Mouse (Mus musculus): ENCODE measurements around the gene Igfbp2. TPM values are rescaled to one million over a fixed set of nuclear protein-coding genes. Genes with fewer than 3 reads are reported as not detected.

Igfbp2 gene
- polyA plus RNA-seq, 2 experiments, result 287 to 343 TPM

DNA sequence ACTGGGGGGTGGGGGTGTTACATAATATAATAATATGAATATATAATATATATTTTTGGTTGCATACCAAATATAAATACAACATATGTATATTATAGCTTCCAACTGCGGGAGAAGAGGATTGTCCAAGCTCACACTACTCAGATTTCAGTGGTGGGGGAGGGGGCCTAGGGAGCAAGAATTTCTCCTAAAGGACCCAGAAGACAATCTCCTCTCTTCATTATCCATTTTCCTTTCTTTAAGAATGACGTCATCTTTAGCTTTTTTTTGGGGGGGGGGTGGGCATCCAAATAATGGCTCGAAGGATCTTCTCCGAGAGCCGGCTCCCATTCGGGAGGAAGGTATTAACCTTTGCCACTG is 47.0 kb downstream of the Igfbp2 start:
- Histone ChIP-seq H3K4me3 (replicated peaks; ENCODE audit: low read length) (peak overlapping the region; percentile 65), H3K4me1 (ENCODE audit: control insufficient read depth, insufficient read depth, low read length) (peaks cover 35% of the 10 kb centered on the region), H3K9me3 (ENCODE audit: control insufficient read depth, low read length) (no peaks in the 10 kb centered on the region), H3K27ac (replicated peaks; ENCODE audit: low read depth, low read length) (no peak overlapping the region), H3K27me3 (ENCODE audit: control insufficient read depth, insufficient read depth, low read length) (no peaks in the 10 kb centered on the region), H3K36me3 (ENCODE audit: control insufficient read depth, insufficient read depth, low read length) (peaks cover 11% of the 10 kb centered on the region; the same call in 1 of the 2 replicates), H3K4me2 (replicated peaks; ENCODE audit: low read depth, low read length, severe bottlenecking) (peak overlapping the region; percentile 75), H3K9ac (ENCODE audit: low read depth, low read length, severe bottlenecking) (peak overlapping the region; percentile 48)
- TF ChIP-seq POLR2A (IDR thresholded peaks at IDR 0.05; ENCODE audit: borderline replicate concordance, extremely low read depth, insufficient read depth, insufficient read length), result no peak
- ATAC-seq (ENCODE audit: low FRiP score, low read depth), result no peak
- no peak for DNase-seq (ENCODE audit: low spot score)
- under 1% methylated on average over 6 of the region's 6 CpGs for WGBS

DNA sequence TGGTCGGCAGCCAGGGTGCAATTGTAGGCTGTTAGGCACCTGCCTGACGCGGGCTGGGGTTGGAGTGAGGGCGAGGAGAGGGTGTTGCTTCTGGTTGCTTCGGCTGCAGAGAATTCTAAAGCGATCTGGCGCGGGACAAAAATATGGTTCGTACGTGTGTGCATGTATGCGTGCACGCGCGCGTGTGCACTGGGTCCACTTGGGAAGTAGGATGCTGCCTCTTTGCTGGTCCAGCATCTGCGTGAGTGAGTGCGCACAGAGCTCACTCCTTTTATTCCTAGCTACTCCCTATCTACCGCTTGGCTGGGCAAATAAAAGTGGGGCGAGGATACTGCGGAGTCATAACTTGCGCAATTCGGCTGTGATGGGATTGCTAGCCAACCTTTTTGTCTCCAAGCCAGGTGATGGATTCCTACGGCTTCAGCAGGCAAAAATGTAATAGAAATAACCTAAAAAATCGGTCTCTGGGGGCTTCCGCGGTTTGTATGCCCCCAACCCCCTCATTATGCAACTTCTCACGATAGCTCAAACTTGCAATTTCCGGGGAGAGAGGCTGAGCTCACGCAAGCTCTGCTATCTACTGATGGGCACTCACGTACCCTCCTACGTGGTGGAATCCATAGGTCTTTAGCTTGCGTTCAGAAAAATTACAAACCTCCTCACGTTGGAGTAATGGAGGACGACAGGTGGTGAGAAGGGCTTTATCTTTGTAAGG is 47.6 kb downstream of the Igfbp2 start:
- H3K4me1 ChIP-seq (ENCODE audit: control insufficient read depth, insufficient read depth, low read length), result peaks cover 33% of the 10 kb centered on the region
- H3K9me3 ChIP-seq (ENCODE audit: control insufficient read depth, low read length), result no peaks in the 10 kb centered on the region
- DNase-seq (ENCODE audit: low spot score), result no peak
- H3K4me3 ChIP-seq (replicated peaks; ENCODE audit: low read length), result peak overlapping the region; percentile 65
- H3K27me3 ChIP-seq (ENCODE audit: control insufficient read depth, insufficient read depth, low read length), result no peaks in the 10 kb centered on the region
- peak overlapping the region; percentile 75 for H3K4me2 ChIP-seq (replicated peaks; ENCODE audit: low read depth, low read length, severe bottlenecking)
- peaks cover 8% of the 10 kb centered on the region; the same call in 1 of the 2 replicates for H3K36me3 ChIP-seq (ENCODE audit: control insufficient read depth, insufficient read depth, low read length)
- under 1% methylated on average over 34 of the region's 34 CpGs for WGBS
- ATAC-seq (ENCODE audit: low FRiP score, low read depth), result no peak
- TF ChIP-seq POLR2A (IDR thresholded peaks at IDR 0.05; ENCODE audit: borderline replicate concordance, extremely low read depth, insufficient read depth, insufficient read length), result no peak
- peak overlapping the region; percentile 48 for H3K9ac ChIP-seq (ENCODE audit: low read depth, low read length, severe bottlenecking)
- H3K27ac ChIP-seq (replicated peaks; ENCODE audit: low read depth, low read length), result no peak overlapping the region

DNA sequence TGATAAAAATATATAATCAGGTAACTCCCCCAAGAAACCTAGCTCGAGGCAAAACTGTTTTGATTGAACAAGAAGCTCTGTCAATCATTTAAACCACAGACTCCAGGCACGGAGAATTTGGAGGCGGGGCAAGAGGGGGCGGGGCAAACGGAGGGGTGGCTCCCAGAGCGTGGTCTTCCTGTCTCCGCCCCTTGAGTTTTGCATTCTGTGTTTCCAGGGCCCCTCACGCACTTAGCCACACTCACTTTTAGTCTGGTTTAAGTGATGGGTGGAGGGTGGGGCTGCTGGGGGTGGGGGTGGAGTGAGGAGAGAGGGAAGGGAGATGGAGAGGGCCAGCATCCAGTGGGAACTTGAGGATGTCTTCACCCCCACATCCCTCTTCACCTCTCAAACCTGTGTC is 48.2 kb downstream of the Igfbp2 start:
- ATAC-seq (ENCODE audit: low FRiP score, low read depth), result peak; percentile 54

DNA sequence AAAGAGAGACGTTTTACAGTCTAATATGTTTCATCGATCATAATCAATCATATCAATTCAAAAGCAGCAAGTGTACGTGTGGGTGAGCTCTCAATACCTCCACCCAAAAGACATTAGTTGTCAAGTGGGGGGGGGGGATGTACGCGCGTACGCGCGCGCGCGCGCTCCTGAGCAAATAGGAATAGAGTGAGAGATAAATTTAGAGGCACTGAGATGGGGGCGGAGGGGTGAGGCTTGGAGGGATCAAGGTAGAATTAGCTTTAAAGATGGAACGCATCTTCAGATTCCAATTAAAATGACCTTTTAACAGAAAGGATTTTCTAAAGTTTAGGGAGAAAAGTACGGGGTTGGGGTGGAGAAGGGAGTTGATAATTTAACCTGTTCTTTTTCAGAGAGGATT is 48.8 kb downstream of the Igfbp2 start:
- H3K27me3 ChIP-seq (ENCODE audit: control insufficient read depth, insufficient read depth, low read length), result no peaks in the 10 kb centered on the region
- H3K9me3 ChIP-seq (ENCODE audit: control insufficient read depth, low read length), result no peaks in the 10 kb centered on the region
- peak overlapping the region; percentile 87 for H3K27ac ChIP-seq (replicated peaks; ENCODE audit: low read depth, low read length)
- WGBS, result 1% methylated on average over 16 of the region's 16 CpGs
- H3K9ac ChIP-seq (ENCODE audit: low read depth, low read length, severe bottlenecking), result peak overlapping the region; percentile 85
- ATAC-seq (ENCODE audit: low FRiP score, low read depth) (no peak), DNase-seq (ENCODE audit: low spot score) (no peak)
- peak overlapping the region; percentile 65 for H3K4me3 ChIP-seq (replicated peaks; ENCODE audit: low read length)
- no peak for TF ChIP-seq POLR2A (IDR thresholded peaks at IDR 0.05; ENCODE audit: borderline replicate concordance, extremely low read depth, insufficient read depth, insufficient read length)
- peaks cover 4% of the 10 kb centered on the region; the same call in 1 of the 2 replicates for H3K36me3 ChIP-seq (ENCODE audit: control insufficient read depth, insufficient read depth, low read length)
- peak overlapping the region; percentile 75 for H3K4me2 ChIP-seq (replicated peaks; ENCODE audit: low read depth, low read length, severe bottlenecking)
- H3K4me1 ChIP-seq (ENCODE audit: control insufficient read depth, insufficient read depth, low read length), result peaks cover 33% of the 10 kb centered on the region

More for the DNA sequence above, 48.2 kb downstream of the Igfbp2 start:
- 0% methylated on average over 8 of the region's 8 CpGs for WGBS
- no peak for TF ChIP-seq POLR2A (IDR thresholded peaks at IDR 0.05; ENCODE audit: borderline replicate concordance, extremely low read depth, insufficient read depth, insufficient read length)
- peak overlapping the region; percentile 85 for H3K9ac ChIP-seq (ENCODE audit: low read depth, low read length, severe bottlenecking)
- peak; percentile 91 for DNase-seq (ENCODE audit: low spot score)
- no peaks in the 10 kb centered on the region for H3K9me3 ChIP-seq (ENCODE audit: control insufficient read depth, low read length)
- peaks cover 7% of the 10 kb centered on the region; the same call in 1 of the 2 replicates for H3K36me3 ChIP-seq (ENCODE audit: control insufficient read depth, insufficient read depth, low read length)
- H3K27ac ChIP-seq (replicated peaks; ENCODE audit: low read depth, low read length), result no peak overlapping the region; the same call in 1 of the 2 replicates
- peak overlapping the region; percentile 65 for H3K4me3 ChIP-seq (replicated peaks; ENCODE audit: low read length)
- no peaks in the 10 kb centered on the region for H3K27me3 ChIP-seq (ENCODE audit: control insufficient read depth, insufficient read depth, low read length)
- H3K4me2 ChIP-seq (replicated peaks; ENCODE audit: low read depth, low read length, severe bottlenecking), result peak overlapping the region; percentile 75
- peaks cover 33% of the 10 kb centered on the region for H3K4me1 ChIP-seq (ENCODE audit: control insufficient read depth, insufficient read depth, low read length)

DNA sequence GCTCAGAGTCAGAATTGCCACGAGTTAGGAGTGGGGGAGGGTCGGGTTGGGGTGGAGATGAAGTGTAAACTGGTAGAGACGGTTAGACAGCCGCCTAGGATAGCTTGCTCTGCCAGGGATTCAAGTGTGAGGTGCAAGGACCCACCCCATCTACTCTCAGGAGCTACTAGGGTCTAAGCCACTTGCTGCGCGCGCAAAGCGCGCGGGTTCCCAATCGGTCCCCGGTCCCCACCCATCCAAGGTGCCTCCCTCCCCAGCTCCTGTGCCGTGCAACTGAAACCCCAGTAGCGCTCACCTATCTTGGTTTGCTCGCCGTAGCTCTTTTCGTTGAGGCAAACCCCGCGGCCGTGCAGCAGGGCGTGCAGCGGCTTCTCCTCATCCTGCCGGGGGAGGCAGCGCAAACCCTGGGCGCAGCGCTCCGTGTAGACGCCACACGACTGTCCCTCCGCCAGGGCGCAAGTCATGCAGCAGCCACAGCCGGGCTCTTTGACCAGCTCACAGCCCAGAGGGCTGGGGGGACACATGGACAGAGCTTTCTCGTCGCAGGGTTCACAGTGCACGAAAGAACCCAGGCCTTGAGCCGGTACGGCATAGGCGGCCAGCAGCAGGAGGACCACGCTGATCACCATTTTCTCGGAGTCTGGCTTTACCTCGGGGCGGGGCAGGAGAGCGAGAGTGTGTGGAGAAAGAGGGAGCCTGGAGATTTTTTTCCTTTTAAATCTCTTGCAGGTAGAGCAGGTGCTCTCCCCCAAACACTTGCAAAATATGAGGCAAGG is 49.4 kb downstream of the Igfbp2 start:
- Histone ChIP-seq H3K4me2 (replicated peaks; ENCODE audit: low read depth, low read length, severe bottlenecking) (peak overlapping the region; percentile 75), H3K9ac (ENCODE audit: low read depth, low read length, severe bottlenecking) (peak overlapping the region; percentile 85), H3K4me3 (replicated peaks; ENCODE audit: low read length) (peak overlapping the region; percentile 65), H3K36me3 (ENCODE audit: control insufficient read depth, insufficient read depth, low read length) (peaks cover 3% of the 10 kb centered on the region; the same call in 1 of the 2 replicates), H3K9me3 (ENCODE audit: control insufficient read depth, low read length) (no peaks in the 10 kb centered on the region), H3K4me1 (ENCODE audit: control insufficient read depth, insufficient read depth, low read length) (peaks cover 36% of the 10 kb centered on the region), H3K27ac (replicated peaks; ENCODE audit: low read depth, low read length) (peak overlapping the region; percentile 87), H3K27me3 (ENCODE audit: control insufficient read depth, insufficient read depth, low read length) (no peaks in the 10 kb centered on the region)
- TF ChIP-seq POLR2A (IDR thresholded peaks at IDR 0.05; ENCODE audit: borderline replicate concordance, extremely low read depth, insufficient read depth, insufficient read length), result 0 out of 2 replicates have a peak, but pooled peaks have one; percentile 22
- ATAC-seq (ENCODE audit: low FRiP score, low read depth) (no peak), DNase-seq (ENCODE audit: low spot score) (no peak)
- WGBS, result under 1% methylated on average over 43 of the region's 43 CpGs
